Mouse (Mus musculus) embryonic stem cell, embryonic (primary cell): ENCODE measurements at regions not wholly inside any gene's neighbourhood (a gene's known extent, or its start where the extent isn't known, plus 50 kb on each side); places are given as distances from the start of the nearest gene placed in this dataset.

Source experiments
- CTCF ChIA-PET, 4 experiments: fragments of 300-600 bp in 2 of 4; fragments of 350-600 bp in 2 of 4; sonication (Branson Sonifier 250); formaldehyde crosslinking; loops; one replicate each; lab custom pipeline; 2022; ENCODE audit warnings: inconsistent platforms in 2 of 4; lab: Charles Lee
- POLR2A ChIA-PET, 4 experiments: fragments of 300-600 bp in 2 of 4; fragments of 350-600 bp in 2 of 4; sonication (Branson Sonifier 250); formaldehyde crosslinking; loops; one replicate each; lab custom pipeline; 2022; ENCODE audit warnings: antibody characterized with exemption in 4 of 4, inconsistent platforms in 1 of 4; lab: Charles Lee

- ChIA-PET CTCF (no interaction called here), POLR2A (no interaction called here)
Measured at GRCm38 (mm10) chr16:76104673-76105072, 82.6 kb upstream of the Samsn1 start.

DNA sequence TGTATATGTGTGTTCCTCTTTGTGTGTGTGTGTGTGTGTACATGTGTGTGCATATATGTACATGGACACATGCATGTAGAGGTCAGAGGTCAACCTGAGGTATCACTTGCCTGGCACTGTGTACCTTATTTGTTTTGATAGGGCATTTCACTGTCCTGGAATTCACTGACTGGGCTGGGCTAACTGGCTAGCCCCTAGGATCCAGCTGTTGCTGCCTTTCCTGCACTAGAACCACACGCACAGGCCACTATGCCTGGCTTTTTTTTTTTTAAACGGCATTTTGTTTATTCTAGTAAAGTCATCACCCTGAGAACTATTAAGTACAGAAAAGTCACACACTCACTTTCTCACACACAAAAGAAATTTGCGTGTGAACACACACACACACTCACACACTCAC is 79.7 kb upstream of the Samsn1 start:
- POLR2A ChIA-PET = no interaction called here

DNA sequence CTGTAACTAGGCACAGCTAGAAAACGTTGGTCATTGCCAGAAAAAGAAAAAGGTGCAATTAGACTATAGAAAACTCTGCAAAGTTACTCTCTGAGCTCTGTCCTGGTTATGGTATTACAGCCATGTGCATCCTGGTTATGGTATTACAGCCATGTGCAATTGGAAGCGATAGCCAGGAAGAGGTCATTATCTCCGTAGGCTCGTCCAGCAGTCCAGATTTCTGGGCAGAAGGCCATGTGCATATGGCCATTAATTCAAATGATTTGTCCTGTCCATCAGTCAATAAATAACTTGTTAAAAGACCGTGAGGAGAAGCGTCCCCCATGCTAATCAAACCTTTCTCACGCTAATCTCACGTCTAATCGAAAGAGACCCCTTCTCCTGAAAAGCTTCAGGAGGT is 75.7 kb upstream of the Samsn1 start:
- POLR2A ChIA-PET = no interaction called here

More for the DNA sequence above, 79.7 kb upstream of the Samsn1 start:
- CTCF ChIA-PET = no interaction called here

DNA sequence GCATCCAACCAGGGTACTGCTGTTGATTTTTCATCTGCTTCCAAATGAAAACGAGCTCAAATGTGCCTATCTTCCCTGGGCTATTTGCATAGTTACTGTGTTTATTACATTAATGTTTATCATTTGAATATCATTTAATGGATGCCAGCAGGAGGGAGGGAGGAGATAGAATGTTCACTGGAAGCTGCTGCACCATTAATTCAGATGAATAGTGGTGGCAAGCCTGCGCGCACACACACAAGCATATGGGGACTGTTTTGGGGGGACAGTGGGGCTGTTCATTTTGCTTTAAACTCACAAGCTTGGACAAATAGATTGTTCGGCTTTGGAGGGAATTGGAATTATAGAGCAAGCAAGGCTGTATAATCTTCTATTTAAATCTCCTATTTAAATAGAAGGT is 74.3 kb upstream of the Samsn1 start:
- ChIA-PET CTCF (interaction anchor here in 1 of 4 experiments (0.5 kb wide), 1 partner anchor 28 kb away, joined by 5 read pairs; no protein-coding TSS in a partner anchor), POLR2A (no interaction called here)

More for the DNA sequence above, 75.7 kb upstream of the Samsn1 start:
- CTCF ChIA-PET = no interaction called here

DNA sequence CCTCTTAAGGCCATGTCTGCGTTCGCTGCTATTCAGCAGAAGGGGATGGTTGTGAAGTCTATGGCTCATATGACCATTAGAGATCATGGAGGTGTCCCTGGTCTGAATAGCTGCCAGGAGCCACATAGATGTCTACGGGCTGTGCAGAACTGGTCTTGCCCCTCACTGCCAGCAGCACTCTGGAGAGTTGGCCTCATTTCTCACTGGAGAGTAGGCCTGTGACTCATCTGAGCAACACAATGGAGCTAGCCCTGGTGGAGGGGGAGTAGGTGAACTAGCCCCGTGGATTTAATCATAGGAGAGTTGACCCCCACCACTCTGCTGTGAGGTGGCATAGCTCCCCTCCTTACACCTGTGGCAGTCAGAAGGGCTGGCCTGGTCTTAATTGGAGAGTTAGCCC is 63.3 kb upstream of the Samsn1 start:
- ChIA-PET POLR2A (no interaction called here), CTCF (no interaction called here)

DNA sequence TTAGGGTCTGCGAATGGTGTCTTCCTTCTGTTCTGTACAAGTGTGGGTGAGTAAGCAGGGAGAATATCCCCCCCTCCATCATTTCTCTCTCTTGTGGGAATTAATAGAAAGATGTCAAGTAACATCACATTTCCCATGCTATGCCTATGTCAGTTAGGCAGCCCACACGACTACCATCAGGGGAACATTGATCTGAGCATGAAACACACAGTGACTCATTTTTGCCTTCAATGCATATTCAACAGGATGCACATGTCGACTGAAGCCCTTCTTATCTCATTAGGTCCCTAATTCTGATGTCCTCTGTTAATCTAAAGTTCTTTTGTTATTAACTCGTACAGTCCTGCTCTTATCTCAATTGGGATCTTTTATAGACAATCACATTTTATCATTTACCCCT is 60.4 kb upstream of the Samsn1 start:
- ChIA-PET POLR2A (no interaction called here), CTCF (no interaction called here)

DNA sequence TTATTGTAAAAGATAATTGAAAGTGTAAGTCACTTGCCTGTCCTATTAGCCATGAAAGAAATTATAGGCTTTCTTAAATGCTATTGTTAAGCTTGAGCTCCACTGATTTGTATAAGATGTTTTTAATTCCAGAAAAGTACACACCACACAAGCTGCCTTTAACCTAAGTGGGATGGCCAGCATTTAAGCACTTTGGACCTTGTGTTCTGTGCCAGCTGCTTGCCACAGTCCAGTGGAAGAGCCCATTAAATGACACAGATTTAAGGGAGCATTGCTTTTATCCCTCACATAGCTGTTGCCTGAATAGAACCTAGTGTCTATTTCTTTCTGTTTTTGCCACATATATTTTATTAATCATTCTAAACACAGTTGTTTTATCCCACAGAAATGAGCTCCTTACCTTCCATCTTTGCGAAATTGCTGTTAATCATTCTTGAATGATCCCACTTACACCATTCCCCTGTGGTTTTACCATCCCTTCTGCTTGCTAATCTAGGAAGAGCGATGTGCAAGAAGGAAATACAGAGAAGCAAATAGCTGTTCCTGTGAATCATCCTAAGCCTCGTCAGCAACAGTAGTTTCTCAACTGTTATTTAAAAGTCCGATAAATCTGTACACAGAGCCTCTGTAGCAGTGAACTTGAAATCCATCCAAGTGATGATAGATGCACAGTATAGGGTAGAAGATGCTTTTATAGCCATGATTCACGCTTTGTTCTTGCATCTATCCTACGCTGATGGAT is 57.9 kb upstream of the Samsn1 start:
- ChIA-PET POLR2A (interaction anchor here in 1 of 4 experiments (0.5 kb wide), 1 partner anchor 213 kb away, joined by 3 read pairs; no protein-coding TSS in a partner anchor), CTCF (no interaction called here)

GRCm38 (mm10) chr16:76078219-76078618 is 56.1 kb upstream of the Samsn1 start:
- ChIA-PET POLR2A (no interaction called here), CTCF (no interaction called here)

DNA sequence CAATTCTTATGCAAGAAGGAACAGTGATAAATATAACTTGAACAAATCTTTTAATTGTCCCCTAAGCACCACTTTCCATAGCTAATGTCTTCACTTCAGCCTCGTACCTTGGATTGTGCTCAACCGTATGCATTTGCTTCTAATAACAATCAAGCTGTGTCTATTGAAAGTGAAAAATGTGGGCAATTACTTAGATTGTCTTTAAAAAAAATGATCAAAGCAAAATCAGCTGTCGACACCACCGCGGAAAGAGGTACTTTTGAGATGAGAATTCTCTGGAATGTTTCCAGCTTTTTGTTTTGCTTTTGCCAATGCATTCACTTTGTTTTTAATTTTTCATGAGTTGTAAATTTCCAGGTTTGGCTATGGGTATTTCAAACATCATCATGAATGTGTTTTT is 54.1 kb upstream of the Samsn1 start:
- ChIA-PET POLR2A (no interaction called here), CTCF (no interaction called here)
